Mouse (Mus musculus): Measurements from ENCODE around the gene Olfr145. TPM values are rescaled to one million over a fixed set of nuclear protein-coding genes. Genes with fewer than 3 reads are reported as not detected.
A peak's percentile ranks its signal among the peaks of the same experiment; 100 is the strongest.

Olfr145 gene
- total RNA-seq (2021) (not detected), polyA plus RNA-seq (2012; rRNA removed) (not detected in 2 replicates)
- long read RNA-seq = 0 reads

DNA sequence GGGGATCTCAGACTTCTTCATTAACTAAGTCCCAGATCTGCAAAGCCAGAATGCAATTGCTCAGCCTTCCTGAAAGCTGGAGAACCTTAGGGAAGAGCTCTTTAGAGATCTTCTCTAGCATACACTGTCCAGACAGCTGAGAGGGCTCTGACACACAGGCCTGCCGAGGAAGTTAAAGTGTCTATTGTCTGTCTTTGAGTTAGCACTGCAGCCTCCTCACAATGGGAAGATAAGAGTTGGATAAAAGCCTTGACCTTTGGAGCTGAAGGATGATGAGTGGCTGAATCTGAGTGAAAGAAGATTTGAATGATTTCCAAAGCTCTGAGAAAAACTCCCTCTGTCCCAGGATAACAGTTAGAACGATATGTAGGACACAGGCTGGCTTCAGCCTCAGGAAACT is at the start of gene Olfr145:
Olfr145 (plus strand) TSS at position 64 of the 400 bp plus-strand sequence.
- peak; percentile 64 for DNase-seq

GRCm38 (mm10) chr9:37849267-37849666 is 47.3 kb upstream of the Olfr145 start:
- DNase-seq = no peak

GRCm38 (mm10) chr9:37853969-37854368 is 42.6 kb upstream of the Olfr145 start, which contains the start of gene Olfr877:
Gene Olfr877, plus strand, starts transcription at chr9:37854269.
- DNase-seq = no peak

GRCm38 (mm10) chr9:37863325-37863724 is 33.2 kb upstream of the Olfr145 start:
- DNase-seq = no peak

- peak; percentile 64 for DNase-seq
Measured at GRCm38 (mm10) chr9:37870246-37870645, 26.3 kb upstream of the Olfr145 start.

- DNase-seq = no peak
Measured at GRCm38 (mm10) chr9:37871097-37871496, 25.4 kb upstream of the Olfr145 start.

DNA sequence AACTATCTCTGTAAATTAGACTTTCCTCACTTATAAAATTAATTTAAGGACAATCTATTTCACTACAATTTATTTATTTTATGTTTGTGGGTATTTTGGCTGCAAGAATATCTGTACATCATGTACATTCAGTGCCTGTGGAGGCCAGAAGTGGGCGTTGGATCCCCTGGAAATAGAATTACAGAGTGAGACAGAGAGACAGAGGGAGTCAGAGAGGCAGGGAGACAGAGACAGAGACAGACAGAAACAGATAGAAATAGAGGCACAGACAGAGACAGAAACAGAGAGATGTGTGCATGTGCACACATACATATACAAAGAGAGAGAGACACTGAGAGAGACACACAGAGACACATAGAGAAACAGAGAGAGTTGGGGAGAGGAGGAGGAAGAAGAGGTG is 25.0 kb upstream of the Olfr145 start:
- no peak for DNase-seq

DNA sequence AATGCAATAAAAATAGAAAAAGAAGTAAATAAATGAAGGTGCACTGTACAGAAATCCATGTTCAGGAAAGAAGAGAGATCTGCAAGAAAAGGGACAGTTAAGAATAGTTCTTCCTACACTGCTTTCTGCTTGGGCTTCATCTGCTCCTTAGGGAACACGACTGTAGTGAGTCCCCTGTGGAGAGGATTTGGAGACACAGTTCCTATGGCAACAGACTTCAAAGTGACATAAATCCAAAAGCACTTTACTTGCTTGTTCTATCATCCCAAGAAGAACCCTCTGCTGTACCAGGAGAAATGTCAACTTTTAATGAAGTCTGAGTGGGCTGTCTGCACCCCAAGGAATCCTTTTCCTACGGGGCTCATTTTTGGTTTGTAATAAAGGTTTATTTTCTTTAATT is 5.6 kb upstream of the Olfr145 start:
- no peak for DNase-seq

GRCm38 (mm10) chr9:37905555-37905954 is 9.0 kb downstream of the Olfr145 start:
- DNase-seq = no peak

GRCm38 (mm10) chr9:37917540-37917939 is 21.0 kb downstream of the Olfr145 start, which contains the start of gene Olfr878:
Gene Olfr878, plus strand, starts transcription at chr9:37917840.
- no peak for DNase-seq

DNA sequence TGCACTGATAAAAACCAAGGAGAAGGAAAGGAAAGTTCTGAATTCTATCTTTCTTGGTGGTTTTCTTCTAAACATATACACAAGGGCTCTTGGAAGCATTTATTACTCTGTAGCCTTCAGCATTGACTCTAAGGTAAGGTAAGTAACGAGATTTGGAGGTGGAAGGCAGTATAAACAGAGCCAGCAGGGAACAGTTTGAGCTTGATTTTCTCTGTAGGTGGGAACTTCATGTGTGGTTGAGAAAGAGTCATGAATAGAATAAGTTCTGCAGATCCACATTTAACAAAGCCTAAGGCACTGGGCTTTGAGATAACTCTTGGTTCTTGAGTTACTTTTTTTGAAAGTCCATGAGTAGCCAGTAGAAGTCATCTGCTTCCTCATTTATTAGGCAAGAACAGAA is 21.5 kb downstream of the Olfr145 start:
- no peak for DNase-seq

GRCm38 (mm10) chr9:37924194-37924593 is 27.7 kb downstream of the Olfr145 start:
- DNase-seq = no peak

DNA sequence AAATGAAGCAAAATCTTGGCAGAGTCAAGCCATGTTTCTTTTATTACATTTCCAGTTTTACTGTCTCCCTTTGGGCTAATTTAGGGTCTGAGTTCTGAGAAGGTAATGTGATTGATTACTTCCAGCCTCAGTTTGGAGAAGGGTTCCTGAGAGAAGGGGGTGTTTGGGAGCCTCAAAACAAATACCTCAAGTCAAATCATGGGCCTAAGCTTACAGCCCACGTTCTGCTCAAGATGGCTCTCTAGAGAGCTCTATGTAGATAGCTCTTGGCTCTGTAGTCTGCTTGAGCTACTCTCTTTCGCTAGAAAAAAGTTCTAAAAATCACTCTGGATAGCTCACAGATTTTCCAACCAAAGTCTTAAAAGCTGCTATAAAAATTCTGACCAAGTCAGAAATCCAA is 28.9 kb downstream of the Olfr145 start:
- no peak for DNase-seq

GRCm38 (mm10) chr9:37926019-37927013 is 29.8 kb downstream of the Olfr145 start:
- no peak for DNase-seq

GRCm38 (mm10) chr9:37932519-37932918 is 36.0 kb downstream of the Olfr145 start:
- DNase-seq = peak; percentile 56

DNA sequence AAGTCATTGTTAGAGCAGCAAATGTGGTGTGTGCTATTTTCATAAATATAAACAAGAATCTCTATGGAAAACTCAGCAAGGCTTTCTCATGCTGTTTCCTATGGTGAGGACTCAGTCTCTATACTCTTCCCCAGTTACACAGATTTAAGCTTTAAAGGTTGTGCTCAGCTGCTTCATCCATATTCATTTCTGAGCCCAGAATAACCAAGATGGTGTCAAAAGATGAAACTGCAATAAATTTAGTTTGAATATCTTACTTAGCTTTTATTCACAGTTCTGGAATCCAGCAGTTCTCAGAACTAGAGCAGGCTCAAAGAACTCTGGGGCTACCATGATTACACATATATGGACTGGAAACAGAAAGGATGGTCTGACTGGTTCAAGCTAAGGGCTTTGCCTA is 37.6 kb downstream of the Olfr145 start:
- no peak for DNase-seq

DNA sequence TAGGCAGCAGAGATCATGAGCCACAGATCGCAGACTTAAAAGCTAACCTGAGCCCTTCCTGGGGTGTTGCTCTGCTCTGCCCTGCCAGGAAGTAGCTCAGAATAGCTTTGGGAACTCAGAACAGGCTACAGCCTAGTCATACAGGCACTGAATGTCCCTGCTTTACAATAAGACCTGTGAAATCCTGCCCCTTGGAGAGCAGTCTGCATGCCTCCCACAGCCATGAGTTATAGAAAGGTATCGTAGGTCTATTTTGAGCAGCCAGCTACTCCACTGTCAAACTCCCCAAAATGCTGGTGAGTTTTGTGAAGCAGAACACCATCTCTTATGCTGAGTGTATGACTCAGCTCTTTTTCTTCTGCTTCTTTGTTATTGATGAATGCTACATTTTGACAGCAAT is 44.6 kb downstream of the Olfr145 start:
- DNase-seq = no peak

Other genes starting within 250 kb of the Olfr145 start
- gene Tbrg1, start 239.4 kb upstream of the Olfr145 start, total RNA-seq (2021) = 10 to 100 TPM; 74.5 to 81.1 TPM
- gene Tbrg1, start 239.4 kb upstream of the Olfr145 start, polyA plus RNA-seq (2012; rRNA removed) = 23.7 and 28.7 TPM in 2 replicates
- under 1 TPM in 1 of 2 experiments, not detected in 1; 0.20 TPM for gene Panx3, start 227.5 kb upstream of the Olfr145 start, total RNA-seq (2021)
- gene Panx3, start 227.5 kb upstream of the Olfr145 start, polyA plus RNA-seq (2012; rRNA removed) = 0.10 and 0.46 TPM in 2 replicates
- not detected for gene Olfr160, start 180.5 kb upstream of the Olfr145 start, total RNA-seq (2021)
- gene Olfr160, start 180.5 kb upstream of the Olfr145 start, polyA plus RNA-seq (2012; rRNA removed) = not detected in 2 replicates
- not detected for gene Olfr874, start 151.6 kb upstream of the Olfr145 start, total RNA-seq (2021)
- gene Olfr874, start 151.6 kb upstream of the Olfr145 start, polyA plus RNA-seq (2012; rRNA removed) = not detected in 2 replicates
- not detected for gene Olfr875, start 124.9 kb upstream of the Olfr145 start, total RNA-seq (2021)
- gene Olfr875, start 124.9 kb upstream of the Olfr145 start, polyA plus RNA-seq (2012; rRNA removed) = not detected in 2 replicates
- gene Olfr876, start 93.7 kb upstream of the Olfr145 start, total RNA-seq (2021) = not detected
- not detected in 2 replicates for gene Olfr876, start 93.7 kb upstream of the Olfr145 start, polyA plus RNA-seq (2012; rRNA removed)
- gene Olfr877, start 42.5 kb upstream of the Olfr145 start, total RNA-seq (2021) = 1 to 10 TPM in 1 of 2 experiments, not detected in 1; 1.0 TPM
- 0.27 and 0.99 TPM in 2 replicates for gene Olfr877, start 42.5 kb upstream of the Olfr145 start, polyA plus RNA-seq (2012; rRNA removed)
- gene Olfr878, start 21.1 kb downstream of the Olfr145 start, total RNA-seq (2021) = not detected
- not detected in 2 replicates for gene Olfr878, start 21.1 kb downstream of the Olfr145 start, polyA plus RNA-seq (2012; rRNA removed)
- not detected for gene Olfr881, start 95.1 kb downstream of the Olfr145 start, total RNA-seq (2021)
- not detected in 2 replicates for gene Olfr881, start 95.1 kb downstream of the Olfr145 start, polyA plus RNA-seq (2012; rRNA removed)
- not detected for gene Olfr883, start 129.1 kb downstream of the Olfr145 start, total RNA-seq (2021)
- gene Olfr883, start 129.1 kb downstream of the Olfr145 start, polyA plus RNA-seq (2012; rRNA removed) = not detected in 2 replicates
- not detected for gene Olfr884, start 149.8 kb downstream of the Olfr145 start, total RNA-seq (2021)
- gene Olfr884, start 149.8 kb downstream of the Olfr145 start, polyA plus RNA-seq (2012; rRNA removed) = not detected in 2 replicates
- not detected for gene Olfr885, start 164.6 kb downstream of the Olfr145 start, total RNA-seq (2021)
- gene Olfr885, start 164.6 kb downstream of the Olfr145 start, polyA plus RNA-seq (2012; rRNA removed) = not detected in 2 replicates
- not detected for gene Olfr887, start 187.3 kb downstream of the Olfr145 start, total RNA-seq (2021)
- not detected in 2 replicates for gene Olfr887, start 187.3 kb downstream of the Olfr145 start, polyA plus RNA-seq (2012; rRNA removed)
- not detected for gene Olfr888, start 211.4 kb downstream of the Olfr145 start, total RNA-seq (2021)
- not detected in 2 replicates for gene Olfr888, start 211.4 kb downstream of the Olfr145 start, polyA plus RNA-seq (2012; rRNA removed)
- gene Olfr889, start 218.5 kb downstream of the Olfr145 start, total RNA-seq (2021) = under 1 TPM; 0.17 to 0.28 TPM
- not detected in 2 replicates for gene Olfr889, start 218.5 kb downstream of the Olfr145 start, polyA plus RNA-seq (2012; rRNA removed)
- not detected for gene Olfr890, start 245.8 kb downstream of the Olfr145 start, total RNA-seq (2021)
- gene Olfr890, start 245.8 kb downstream of the Olfr145 start, polyA plus RNA-seq (2012; rRNA removed) = not detected in 2 replicates